In genomic region chr4:138361370-138361821, GRCm38 (mm10) we compare ENCODE assay signal across 11 mouse cellular contexts. TPM values are rescaled to one million over a fixed set of nuclear protein-coding genes. Genes with fewer than 3 reads are reported as not detected.
DNase-seq lines count a peak whose midpoint lies in the region; ATAC-seq and TF ChIP-seq lines count a peak whose summit lies in the region.
"Had no signal": no experiment of that assay in that cellular context is flagged by ENCODE, and none has a peak within 500 bp of the region (broad histone marks: within the 10 kb centered on the region; RNA-seq: fewer than 3 reads in every experiment).

No protein-coding gene starts in this region.

- H3K27me3 ChIP-seq in heart, embryonic 12.5 days (replicated peaks) = peaks cover 16% of the 10 kb centered on the region
- no peaks in the 10 kb centered on the region for H3K27me3 ChIP-seq in heart, adult 2 months (ENCODE audit: control insufficient read depth, insufficient read depth, low read length)
- H3K27me3 ChIP-seq in forebrain, embryonic 12.5 days = peaks cover 17% of the 10 kb centered on the region
- H3K27me3 ChIP-seq in midbrain, embryonic 14.5 days (ENCODE audit: control insufficient read depth, insufficient read depth, low read length) = no peaks in the 10 kb centered on the region; the same call in 1 of the 2 replicates

- no peaks in the 10 kb centered on the region for H3K36me3 ChIP-seq in heart, embryonic 12.5 days
- no peaks in the 10 kb centered on the region for H3K36me3 ChIP-seq in heart, adult 2 months (ENCODE audit: control insufficient read depth, insufficient read depth, low read length)
- no peaks in the 10 kb centered on the region for H3K36me3 ChIP-seq in forebrain, embryonic 12.5 days (replicated peaks)
- H3K36me3 ChIP-seq in midbrain, embryonic 14.5 days (ENCODE audit: control insufficient read depth, insufficient read depth, low read length) = no peaks in the 10 kb centered on the region
- H3K36me3 ChIP-seq: limb, embryonic 13.5 days had no signal

- H3K9me3 ChIP-seq in heart, embryonic 12.5 days (replicated peaks) = no peaks in the 10 kb centered on the region
- no peaks in the 10 kb centered on the region for H3K9me3 ChIP-seq in forebrain, embryonic 12.5 days
- no peaks in the 10 kb centered on the region for H3K9me3 ChIP-seq in midbrain, embryonic 14.5 days (ENCODE audit: control insufficient read depth, low read length)
- H3K9me3 ChIP-seq: limb, embryonic 13.5 days had no signal

- no peak for TF ChIP-seq POLR2A in heart, adult 2 months (IDR thresholded peaks at IDR 0.05; ENCODE audit: insufficient read depth, low read depth, low read length)

- intact Hi-C loops in heart, adult 2 months (cut with DNase I) = no loop called here

- ATAC-seq in heart, embryonic 12.5 days (ENCODE audit: insufficient number of reproducible peaks, low FRiP score) = no peak
- ATAC-seq in forebrain, embryonic 12.5 days (ENCODE audit: low FRiP score) = no peak
- ATAC-seq in midbrain, embryonic 14.5 days (ENCODE audit: low FRiP score, low TSS enrichment) = no peak

- H3K79me2 ChIP-seq in heart, adult 2 months (replicated peaks; ENCODE audit: control insufficient read depth, insufficient read depth, low read length) = no peaks in the 10 kb centered on the region

- H3K9ac ChIP-seq in heart, embryonic 12.5 days = peak overlapping the region; percentile 30; the same call in 1 of the 2 replicates
- H3K9ac ChIP-seq in heart, adult 2 months (ENCODE audit: low read depth, low read length) = no peak overlapping the region
- H3K9ac ChIP-seq in forebrain, embryonic 12.5 days = peak overlapping the region; percentile 42; the same call in 1 of the 2 replicates
- peak overlapping the region; percentile 29; the same call in 1 of the 2 replicates for H3K9ac ChIP-seq in midbrain, embryonic 14.5 days (replicated peaks; ENCODE audit: low read length)
- H3K9ac ChIP-seq: limb, embryonic 13.5 days had no signal

- H3K4me3 ChIP-seq in heart, embryonic 12.5 days = peak overlapping the region; percentile 3; the same call in 1 of the 2 replicates
- no peak overlapping the region for H3K4me3 ChIP-seq in heart, adult 2 months
- no peak overlapping the region for H3K4me3 ChIP-seq in forebrain, embryonic 12.5 days (replicated peaks)
- H3K4me3 ChIP-seq in midbrain, embryonic 14.5 days (replicated peaks; ENCODE audit: low read depth, low read length) = no peak overlapping the region
- H3K4me3 ChIP-seq: limb, embryonic 13.5 days had no signal

- WGBS in heart, embryonic 12.5 days = 9% methylated on average over 11 of the region's 11 CpGs
- WGBS in heart, adult 2 months = 26% methylated on average over 11 of the region's 11 CpGs
- WGBS in forebrain, embryonic 12.5 days = 6% methylated on average over 11 of the region's 11 CpGs
- 5% methylated on average over 11 of the region's 11 CpGs for WGBS in midbrain, embryonic 14.5 days

- H3K4me1 ChIP-seq in heart, embryonic 12.5 days (replicated peaks) = no peaks in the 10 kb centered on the region
- no peaks in the 10 kb centered on the region for H3K4me1 ChIP-seq in heart, adult 2 months (ENCODE audit: control insufficient read depth, insufficient read depth, low read length)
- H3K4me1 ChIP-seq in forebrain, embryonic 12.5 days = peaks cover 10% of the 10 kb centered on the region
- H3K4me1 ChIP-seq in midbrain, embryonic 14.5 days (ENCODE audit: control insufficient read depth, insufficient read depth, low read length) = peaks cover 7% of the 10 kb centered on the region; the same call in 1 of the 2 replicates
- H3K4me1 ChIP-seq: limb, embryonic 13.5 days had no signal

- TF ChIP-seq EP300 in heart, adult 2 months (IDR thresholded peaks at IDR 0.05; ENCODE audit: insufficient read depth, low read depth, low read length) = no peak

- H3K4me2 ChIP-seq in heart, embryonic 12.5 days = peak overlapping the region; percentile 32; the same call in 1 of the 2 replicates
- peak overlapping the region; percentile 37 for H3K4me2 ChIP-seq in forebrain, embryonic 12.5 days
- H3K4me2 ChIP-seq in midbrain, embryonic 14.5 days (ENCODE audit: low read length) = peak overlapping the region; percentile 26
- H3K4me2 ChIP-seq: limb, embryonic 13.5 days had no signal

- no peak overlapping the region for H3K27ac ChIP-seq in heart, embryonic 12.5 days (ENCODE audit: poor library complexity, severe bottlenecking)
- no peak overlapping the region for H3K27ac ChIP-seq in heart, adult 2 months
- peak overlapping the region; percentile 71 for H3K27ac ChIP-seq in forebrain, embryonic 12.5 days
- H3K27ac ChIP-seq in midbrain, embryonic 14.5 days (replicated peaks; ENCODE audit: low read depth, low read length) = peak overlapping the region; percentile 52
- H3K27ac ChIP-seq: limb, embryonic 13.5 days had no signal

- no peak for TF ChIP-seq CTCF in heart, adult 2 months (IDR thresholded peaks at IDR 0.05)

- DNase-seq in heart, adult 2 months = no peak
- DNase-seq in Muller cell, postnatal 12 days (ENCODE audit: inconsistent ontology term) = peak; percentile 38
- DNase-seq in midbrain, embryonic 14.5 days = peak; percentile 50
- DNase-seq in adrenal gland, adult 2 months = no peak
- DNase-seq in ovary, postnatal 14 days (ENCODE audit: low spot score) = no peak
- no peak for DNase-seq in adrenal gland, postnatal 14 days

RNA-seq across cellular contexts. Expression of gene Cda, which starts 6.4 kb away (rescaled TPM):
- 9.3 and 10.9 TPM in 2 replicates for polyA plus RNA-seq in heart, embryonic 12.5 days (2016; fragmentation: Nextera tagmentation; extraction: Ambion mirVana)
- total RNA-seq in heart, adult 2 months (2021) = 1 to 10 TPM; 1.4 TPM
- polyA plus RNA-seq in heart, adult 2 months (2012; rRNA removed) = 1.9 and 3.3 TPM in 2 replicates
- 1.6 and 1.8 TPM in 2 replicates for polyA plus RNA-seq in forebrain, embryonic 12.5 days (2016; fragmentation: Nextera tagmentation; extraction: Ambion mirVana)
- 2.4 and 4.6 TPM in 2 replicates for polyA plus RNA-seq in midbrain, embryonic 14.5 days (2014; fragmentation: Nextera tagmentation; extraction: Ambion mirVana)
- total RNA-seq in adrenal gland, adult 2 months (2021) = 10 to 100 TPM; 11.2 to 15.5 TPM
- polyA plus RNA-seq in adrenal gland, adult 2 months (2012; rRNA removed) = 26.4 and 31.5 TPM in 2 replicates
- total RNA-seq in adrenal gland, postnatal 14 days (2021) = 10.4 and 11.5 TPM in 2 replicates
- total RNA-seq: hematopoietic stem cell, adult 5-6 weeks had no signal

RNA-seq across cellular contexts. Expression of gene Fam43b, which starts 34.9 kb away (rescaled TPM):
- 0.06 TPM in 1 of 2 replicates, not detected in the other for polyA plus RNA-seq in heart, embryonic 12.5 days (2016; fragmentation: Nextera tagmentation; extraction: Ambion mirVana)
- total RNA-seq in heart, adult 2 months (2021) = not detected
- polyA plus RNA-seq in heart, adult 2 months (2012; rRNA removed) = not detected in 2 replicates
- polyA plus RNA-seq in forebrain, embryonic 12.5 days (2016; fragmentation: Nextera tagmentation; extraction: Ambion mirVana) = 0.21 and 0.24 TPM in 2 replicates
- polyA plus RNA-seq in midbrain, embryonic 14.5 days (2014; fragmentation: Nextera tagmentation; extraction: Ambion mirVana) = 5.4 and 6.7 TPM in 2 replicates
- 1 to 10 TPM; 2.1 to 4.8 TPM for total RNA-seq in adrenal gland, adult 2 months (2021)
- polyA plus RNA-seq in adrenal gland, adult 2 months (2012; rRNA removed) = 10.3 and 10.9 TPM in 2 replicates
- 2.1 and 3.0 TPM in 2 replicates for total RNA-seq in adrenal gland, postnatal 14 days (2021)
- polyA plus RNA-seq: C2C12; limb, embryonic 13.5 days had no signal

RNA-seq across cellular contexts. Expression of gene Pink1, which starts 35.3 kb away (rescaled TPM):
- 72.6 and 78.6 TPM in 2 replicates for polyA plus RNA-seq in heart, embryonic 12.5 days (2016; fragmentation: Nextera tagmentation; extraction: Ambion mirVana)
- 100 to 1,000 TPM; 719 to 844 TPM for total RNA-seq in heart, adult 2 months (2021)
- 423 and 554 TPM in 2 replicates for polyA plus RNA-seq in heart, adult 2 months (2012; rRNA removed)
- polyA plus RNA-seq in forebrain, embryonic 12.5 days (2016; fragmentation: Nextera tagmentation; extraction: Ambion mirVana) = 53.9 and 57.0 TPM in 2 replicates
- polyA plus RNA-seq in midbrain, embryonic 14.5 days (2014; fragmentation: Nextera tagmentation; extraction: Ambion mirVana) = 54.1 and 74.7 TPM in 2 replicates
- total RNA-seq in adrenal gland, adult 2 months (2021) = 100 to 1,000 TPM; 145 to 180 TPM
- polyA plus RNA-seq in adrenal gland, adult 2 months (2012; rRNA removed) = 371 and 378 TPM in 2 replicates
- total RNA-seq in adrenal gland, postnatal 14 days (2021) = 149 and 151 TPM in 2 replicates

RNA-seq across cellular contexts. Expression of gene Ddost, which starts 56.9 kb away (rescaled TPM):
- 316 and 318 TPM in 2 replicates for polyA plus RNA-seq in heart, embryonic 12.5 days (2016; fragmentation: Nextera tagmentation; extraction: Ambion mirVana)
- total RNA-seq in heart, adult 2 months (2021) = 10 to 100 TPM; 63.2 to 68.9 TPM
- 84.4 and 96.9 TPM in 2 replicates for polyA plus RNA-seq in heart, adult 2 months (2012; rRNA removed)
- 193 and 209 TPM in 2 replicates for polyA plus RNA-seq in forebrain, embryonic 12.5 days (2016; fragmentation: Nextera tagmentation; extraction: Ambion mirVana)
- polyA plus RNA-seq in midbrain, embryonic 14.5 days (2014; fragmentation: Nextera tagmentation; extraction: Ambion mirVana) = 177 and 184 TPM in 2 replicates
- total RNA-seq in adrenal gland, adult 2 months (2021) = 100 to 1,000 TPM; 116 to 131 TPM
- 320 and 326 TPM in 2 replicates for polyA plus RNA-seq in adrenal gland, adult 2 months (2012; rRNA removed)
- total RNA-seq in adrenal gland, postnatal 14 days (2021) = 113 and 115 TPM in 2 replicates

Comparison
In these comparisons a context has a peak if more than half of its experiments do, and no peak if none do; other contexts are left out.
1. H3K27ac ChIP-seq: peak in forebrain, embryonic 12.5 days (single experiment) and midbrain, embryonic 14.5 days (single experiment); none in heart, embryonic 12.5 days (single experiment) and heart, adult 2 months (single experiment).
2. DNase-seq: peak in Muller cell, postnatal 12 days (single experiment) and midbrain, embryonic 14.5 days (single experiment); none in heart, adult 2 months (0 of 2), adrenal gland, adult 2 months (single experiment), ovary, postnatal 14 days (single experiment) and adrenal gland, postnatal 14 days (single experiment).
3. Peak in every context shown above with its lines, with median percentiles within 50 percentile points of each other: H3K4me2 ChIP-seq.